Mouse (Mus musculus): ENCODE results near the gene Sox5. TPM values are rescaled to one million over a fixed set of nuclear protein-coding genes. Genes with fewer than 3 reads are reported as not detected.

Sox5 gene
- polyA plus RNA-seq (2015; fragmentation: Nextera tagmentation; extraction: Ambion mirVana), result 31.6 and 33.4 TPM in 2 replicates

DNA sequence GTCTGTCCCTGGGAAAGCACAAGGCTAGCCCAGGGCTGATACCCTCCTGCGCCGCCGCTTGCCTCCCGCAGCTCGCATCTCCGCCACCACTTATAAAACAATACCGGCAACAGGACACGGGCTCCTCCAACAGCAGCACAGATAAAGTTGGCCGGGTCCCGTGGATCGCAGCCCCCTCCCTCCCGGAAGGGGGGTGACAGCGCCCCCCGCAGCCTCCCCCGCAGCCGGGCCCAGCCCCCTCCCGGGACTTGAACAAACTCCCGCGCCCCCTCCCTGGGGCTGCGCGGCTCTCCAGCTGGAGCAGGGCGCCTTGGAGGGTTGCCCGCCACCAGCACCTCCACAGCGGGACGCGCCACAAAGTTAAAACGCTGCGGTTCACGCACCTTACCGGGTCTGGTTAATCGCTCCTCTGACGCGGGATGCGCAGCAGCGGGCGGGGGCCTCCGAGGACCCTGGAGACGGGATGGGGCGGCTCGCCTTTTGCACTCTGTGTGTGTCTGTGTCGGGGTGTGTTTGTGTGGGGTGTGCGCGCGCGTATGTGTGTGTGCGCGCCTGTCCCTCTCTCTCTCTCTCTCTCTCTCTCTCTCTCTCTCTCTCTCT lies at the start of gene Sox5:
TSS of gene Sox5 (minus strand) at position 547 of the 600 bp plus-strand sequence.

